Comparison of ENCODE assay signal across 24 mouse cellular contexts in genomic region chr10:41601898-41602545, GRCm38 (mm10).
DNase-seq lines count a peak whose midpoint lies in the region; ATAC-seq and TF ChIP-seq lines count a peak whose summit lies in the region.
"Had no signal": no experiment of that assay in that cellular context is flagged by ENCODE, and none has a peak within 500 bp of the region (broad histone marks: within the 10 kb centered on the region; RNA-seq: fewer than 3 reads in every experiment).

No protein-coding gene starts in this region.

- DNase-seq in cerebellum, postnatal 10 days: peak; percentile 35
- no peak for DNase-seq in cerebellum, adult 8-10 months
- no peak for DNase-seq in heart, postnatal 25 days (ENCODE audit: low spot score)
- DNase-seq in lung, postnatal 10 days: peak; percentile 22
- DNase-seq in lung, adult 2 months: no peak
- DNase-seq in brain, adult 2 months (ENCODE audit: low read depth, low spot score): peak; percentile 55
- DNase-seq in left cerebral cortex, postnatal 10 days (ENCODE audit: extremely low spot score in 1 of 2, low spot score in 2 of 2): no peak
- DNase-seq: cerebellum, adult 2 months; forebrain, postnatal 0 days; gastrocnemius, adult 2 months; heart, postnatal 10 days; kidney, postnatal 25 days; lung, postnatal 4 days; right cerebral cortex, postnatal 4 days had no signal

- H3K36me3 ChIP-seq in heart, embryonic 15.5 days: no peaks in the 10 kb centered on the region
- H3K36me3 ChIP-seq: heart, embryonic 10.5 days; hindbrain, embryonic 12.5 days; limb, embryonic 12.5 days; midbrain, embryonic 15.5 days; neural tube, embryonic 13.5 days had no signal

- no peak overlapping the region for H3K9ac ChIP-seq in heart, embryonic 15.5 days
- H3K9ac ChIP-seq: forebrain, postnatal 0 days; hindbrain, embryonic 12.5 days; limb, embryonic 12.5 days; liver, embryonic 14.5 days; midbrain, embryonic 15.5 days; neural tube, embryonic 13.5 days had no signal

- H3K27ac ChIP-seq in heart, embryonic 15.5 days: peak overlapping the region; percentile 42; the same call in 1 of the 2 replicates
- H3K27ac ChIP-seq: gastrocnemius, adult 2 months; heart, embryonic 10.5 days; hindbrain, embryonic 12.5 days; layer of hippocampus, adult 2 months; limb, embryonic 12.5 days; liver, embryonic 14.5 days; midbrain, embryonic 15.5 days; neural tube, embryonic 13.5 days had no signal

- intact Hi-C loops in heart, postnatal 25 days (cut with DNase I): loop anchor here (5.0 kb wide), 1 partner anchor 80 kb away; no protein-coding TSS in a partner anchor
- intact Hi-C loops in left cerebral cortex, postnatal 10 days (cut with DNase I): no loop called here

- ATAC-seq in heart, embryonic 15.5 days (replicated peaks; ENCODE audit: insufficient number of reproducible peaks, insufficient read depth, low FRiP score, low read depth): no peak
- ATAC-seq: forebrain, postnatal 0 days; intestine, postnatal 0 days; midbrain, embryonic 15.5 days had no signal

- H3K4me2 ChIP-seq in heart, embryonic 15.5 days: no peak overlapping the region
- H3K4me2 ChIP-seq: hindbrain, embryonic 12.5 days; limb, embryonic 12.5 days; midbrain, embryonic 15.5 days; neural tube, embryonic 13.5 days had no signal

- no peak for TF ChIP-seq CTCF in lung, adult 2 months (IDR thresholded peaks at IDR 0.05; ENCODE audit: insufficient read depth, low read length)

- H3K4me1 ChIP-seq in heart, embryonic 15.5 days (replicated peaks): peaks cover 50% of the 10 kb centered on the region
- 0 out of 2 replicates have a peak, but pooled peaks cover 4% of the 10 kb centered on the region for H3K4me1 ChIP-seq in lung, adult 2 months (ENCODE audit: control insufficient read depth, insufficient read depth, low read length)
- H3K4me1 ChIP-seq: hindbrain, embryonic 12.5 days; midbrain, embryonic 15.5 days; neural tube, embryonic 13.5 days had no signal

- no peak overlapping the region for H3K4me3 ChIP-seq in heart, embryonic 15.5 days
- H3K4me3 ChIP-seq in lung, adult 2 months (replicated peaks; ENCODE audit: extremely low read depth, low read depth, low read length): no peak overlapping the region
- H3K4me3 ChIP-seq: gastrocnemius, adult 2 months; heart, embryonic 10.5 days; hindbrain, embryonic 12.5 days; layer of hippocampus, adult 2 months; limb, embryonic 12.5 days; midbrain, embryonic 15.5 days; myocyte; neural tube, embryonic 13.5 days had no signal

- 53% methylated on average over 7 of the region's 7 CpGs for WGBS in heart, embryonic 15.5 days
- 62% methylated on average over 7 of the region's 7 CpGs for WGBS in lung, adult 2 months

- no peak for TF ChIP-seq POLR2A in lung, adult 2 months (IDR thresholded peaks at IDR 0.05; ENCODE audit: borderline replicate concordance, extremely low read depth, low read depth, low read length)

- no peaks in the 10 kb centered on the region for H3K27me3 ChIP-seq in heart, embryonic 15.5 days
- H3K27me3 ChIP-seq: hindbrain, embryonic 12.5 days; limb, embryonic 12.5 days; midbrain, embryonic 15.5 days; neural tube, embryonic 13.5 days had no signal

- H3K9me3 ChIP-seq in heart, embryonic 15.5 days (replicated peaks): no peaks in the 10 kb centered on the region
- H3K9me3 ChIP-seq: heart, embryonic 10.5 days; hindbrain, embryonic 12.5 days; midbrain, embryonic 15.5 days; neural tube, embryonic 13.5 days had no signal

Comparison
In these comparisons a context has a peak if more than half of its experiments do, and no peak if none do; other contexts are left out.
1. DNase-seq: peak in cerebellum, postnatal 10 days (2 of 2), lung, postnatal 10 days (single experiment) and brain, adult 2 months (single experiment); none in cerebellum, adult 8-10 months (single experiment), heart, postnatal 25 days (single experiment), lung, adult 2 months (single experiment) and left cerebral cortex, postnatal 10 days (0 of 2).